Mouse (Mus musculus) kidney, adult 8-10 months (tissue): ENCODE measurements around the gene Fancc.
"Not testable (repeated sequence)": the region's sequence is repeated elsewhere in the genome, so short reads cannot be mapped to it uniquely, and the experiment has no call there.

Experiments
- DNase-seq, 2 experiments: peaks; one replicate each; pipeline ENCODE4 v3.0.0; 2022

The Fancc gene

DNA sequence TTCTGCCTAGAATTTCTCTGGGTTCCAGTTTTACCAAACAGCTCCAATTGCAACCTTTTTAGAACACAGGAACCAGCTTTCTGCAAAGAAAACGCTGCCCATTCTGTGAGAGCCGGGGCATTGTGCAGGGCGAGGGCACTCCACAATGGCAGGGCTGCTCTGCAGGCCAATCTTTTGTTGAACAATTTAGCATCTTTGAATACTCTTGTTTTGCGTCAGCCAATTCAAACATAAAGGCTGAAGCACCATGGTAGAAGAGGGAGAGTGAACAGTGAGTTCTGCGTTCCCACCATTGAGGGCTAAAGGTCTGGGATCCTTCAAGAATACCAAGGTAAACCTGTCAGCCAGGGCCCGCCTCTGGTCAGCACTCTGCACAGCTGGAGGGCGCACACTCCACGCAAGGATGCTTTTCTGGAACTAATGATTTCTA, 17.9 kb upstream of the Fancc start:
- no peak for DNase-seq

DNA sequence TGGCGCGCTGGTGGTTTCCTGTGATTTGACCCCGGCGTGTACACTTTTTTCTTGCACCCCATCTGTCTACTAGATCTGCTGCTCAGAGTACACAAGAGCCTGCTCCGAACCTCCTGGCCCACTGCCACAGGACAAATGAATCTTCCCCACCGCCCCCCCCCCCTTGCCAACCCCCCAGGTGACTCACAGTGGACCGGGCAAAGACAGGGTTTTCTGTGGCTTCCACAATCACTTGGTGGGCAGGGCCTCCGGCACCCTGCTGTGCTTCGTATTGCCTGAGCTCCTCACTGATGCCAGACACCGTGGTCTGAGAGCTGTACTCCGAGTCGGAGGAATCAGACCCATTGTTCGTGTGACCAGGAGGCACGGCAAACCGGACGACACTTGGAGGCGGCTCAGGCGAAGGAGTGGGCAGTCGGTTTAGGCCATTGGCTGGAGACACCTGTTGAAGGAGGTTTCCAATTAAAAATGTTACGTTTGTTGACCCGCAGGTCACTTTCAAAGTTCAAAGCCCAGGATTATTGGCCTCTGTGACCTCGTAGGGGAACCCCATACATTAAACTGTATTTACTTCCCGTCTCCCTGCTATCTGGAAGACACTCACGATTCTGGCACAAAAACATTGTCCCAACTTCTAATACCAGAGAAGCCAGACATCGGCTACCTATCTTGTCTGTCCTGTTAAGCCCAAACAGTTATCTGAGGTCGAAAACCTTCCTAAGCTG, 16.5 kb upstream of the Fancc start:
- DNase-seq = no peak

DNA sequence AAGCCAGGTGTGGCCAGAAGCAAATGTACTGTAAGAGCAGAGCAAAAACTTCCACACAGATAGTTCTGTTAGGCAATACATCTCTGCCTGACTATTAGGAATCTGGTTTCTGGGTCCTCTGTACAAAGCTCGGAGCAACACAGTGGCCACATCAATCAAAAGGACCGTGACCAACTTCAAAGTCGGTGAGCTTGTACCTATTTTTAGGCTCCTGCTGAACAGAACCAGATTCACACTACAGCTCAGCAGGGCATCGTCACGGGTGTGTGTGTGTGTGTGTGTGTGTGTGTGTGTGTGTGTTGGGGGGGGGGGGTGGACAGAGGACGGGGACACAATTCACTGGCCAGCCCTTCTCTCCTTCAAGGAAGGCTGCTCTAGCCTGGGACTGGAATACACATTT, 15.3 kb upstream of the Fancc start:
- DNase-seq = no peak

DNA sequence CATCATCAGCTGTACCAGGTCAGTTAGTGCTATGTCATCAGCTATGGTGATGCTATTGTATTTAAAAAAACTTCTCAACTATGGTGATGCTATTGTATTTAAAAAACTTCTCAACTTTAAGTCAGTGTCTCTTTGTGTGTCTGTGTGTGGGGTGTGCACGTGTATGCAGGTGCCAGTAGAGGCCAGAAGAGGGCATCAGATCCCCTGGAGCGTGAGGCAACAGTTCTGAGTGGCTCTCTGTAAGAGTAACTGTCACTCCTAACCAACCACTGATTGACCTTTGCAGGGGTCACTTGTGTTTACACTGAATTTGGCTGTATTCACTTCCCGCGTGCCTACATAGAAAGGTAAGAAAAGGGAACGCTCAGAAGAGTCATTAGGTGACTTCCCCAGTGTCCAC, 10.7 kb upstream of the Fancc start:
- no peak for DNase-seq

DNA sequence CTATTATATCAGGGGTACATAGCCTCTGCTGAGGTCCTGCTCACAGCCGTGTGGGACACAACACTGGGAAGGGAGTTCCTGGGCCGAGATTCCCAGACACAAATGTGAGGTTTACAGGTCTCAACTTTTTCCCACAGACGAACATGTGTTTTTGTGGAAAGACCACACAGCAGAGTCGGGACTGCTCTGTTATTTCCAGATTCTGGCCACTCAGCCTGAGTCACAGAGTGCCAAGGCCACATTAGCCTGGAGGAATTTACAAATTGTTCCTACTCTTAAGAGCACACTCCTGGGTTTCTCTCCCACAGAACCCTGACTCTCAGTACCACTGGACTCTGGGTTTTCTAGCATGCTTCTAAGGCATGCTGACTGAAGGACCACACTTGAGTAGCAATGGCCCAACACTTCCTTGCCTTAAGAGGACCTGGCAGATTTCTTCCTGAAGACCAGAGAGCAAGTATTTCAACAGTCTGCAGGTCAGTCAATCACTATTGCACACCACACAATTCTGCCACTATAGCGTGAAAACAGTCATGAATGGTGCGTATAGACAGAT, 10.0 kb upstream of the Fancc start:
- no peak for DNase-seq

DNA sequence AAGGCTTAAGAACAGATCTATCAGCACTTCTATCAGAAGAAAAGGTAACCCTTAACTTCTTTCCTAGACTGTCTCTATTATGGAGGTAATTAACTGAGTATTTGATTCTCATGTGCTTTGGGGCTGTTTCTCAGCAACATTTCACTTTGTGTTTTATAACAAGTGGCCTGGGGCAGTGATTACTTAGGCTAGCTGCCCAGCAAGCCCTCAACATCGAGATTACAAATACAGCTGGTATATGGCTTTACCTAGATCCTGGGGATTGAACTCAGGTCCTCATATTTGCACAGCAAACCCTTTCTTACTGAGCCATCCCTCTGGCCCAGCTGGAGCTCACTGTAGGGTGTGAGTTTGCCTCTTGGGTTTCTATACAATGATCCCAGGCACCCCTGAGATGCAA, 9.3 kb upstream of the Fancc start:
- DNase-seq = no peak

DNA sequence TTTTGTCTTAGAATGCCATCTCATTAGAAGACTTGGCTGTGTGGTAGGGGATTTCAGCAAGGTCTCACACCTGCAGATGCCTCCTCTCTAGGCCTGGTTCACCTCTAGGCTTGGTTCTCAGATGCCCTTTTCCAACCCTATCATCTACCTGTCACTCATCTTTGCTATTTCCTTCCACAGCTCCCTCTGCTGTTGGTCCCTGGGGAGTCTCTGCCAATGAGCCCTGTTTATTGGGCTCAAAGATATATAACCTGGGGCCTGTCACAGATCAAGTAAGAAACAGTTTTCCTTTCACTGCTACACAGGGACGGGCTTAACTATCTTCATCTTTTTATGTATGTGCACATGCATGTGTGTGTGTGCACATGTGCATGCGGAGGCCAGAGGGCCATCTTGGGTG, 5.3 kb upstream of the Fancc start:
- no peak for DNase-seq

DNA sequence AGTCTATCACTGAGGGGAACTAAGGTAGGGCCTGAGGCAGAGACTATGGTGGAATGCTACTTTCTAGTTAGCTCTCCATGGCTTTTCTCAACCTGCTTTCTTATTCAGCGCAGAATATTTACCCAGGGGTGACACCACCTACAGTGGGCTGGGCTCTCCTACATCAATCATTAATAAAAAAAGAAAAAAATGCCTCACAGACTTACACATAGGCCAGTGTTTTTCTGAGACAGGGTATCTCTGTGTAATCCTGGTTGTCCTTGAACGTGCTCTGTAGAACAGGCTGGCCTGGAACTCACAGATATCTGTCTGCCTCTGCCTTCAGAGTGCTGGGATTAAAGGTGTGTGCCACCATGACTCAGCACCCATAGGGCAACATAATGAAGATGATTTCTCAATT, 2.4 kb upstream of the Fancc start:
- no peak for DNase-seq

DNA sequence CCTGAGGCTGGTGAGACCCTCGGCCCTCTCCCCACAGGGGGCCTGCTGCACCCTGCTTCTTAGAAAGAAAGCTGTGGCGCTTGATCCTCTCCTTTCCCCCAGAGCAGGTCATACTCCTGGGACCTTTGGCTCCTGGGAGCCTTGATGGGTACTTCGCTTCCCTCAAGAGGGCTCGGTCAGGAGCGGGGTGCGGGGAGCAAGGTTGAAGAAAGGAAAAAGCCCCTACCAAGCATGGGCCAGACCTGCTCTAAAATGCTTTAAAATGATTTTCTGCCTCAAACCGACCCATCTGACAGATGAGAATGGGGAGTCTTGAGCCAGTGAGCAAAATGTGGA, 9.4 kb downstream of the Fancc start:
- no peak for DNase-seq

DNA sequence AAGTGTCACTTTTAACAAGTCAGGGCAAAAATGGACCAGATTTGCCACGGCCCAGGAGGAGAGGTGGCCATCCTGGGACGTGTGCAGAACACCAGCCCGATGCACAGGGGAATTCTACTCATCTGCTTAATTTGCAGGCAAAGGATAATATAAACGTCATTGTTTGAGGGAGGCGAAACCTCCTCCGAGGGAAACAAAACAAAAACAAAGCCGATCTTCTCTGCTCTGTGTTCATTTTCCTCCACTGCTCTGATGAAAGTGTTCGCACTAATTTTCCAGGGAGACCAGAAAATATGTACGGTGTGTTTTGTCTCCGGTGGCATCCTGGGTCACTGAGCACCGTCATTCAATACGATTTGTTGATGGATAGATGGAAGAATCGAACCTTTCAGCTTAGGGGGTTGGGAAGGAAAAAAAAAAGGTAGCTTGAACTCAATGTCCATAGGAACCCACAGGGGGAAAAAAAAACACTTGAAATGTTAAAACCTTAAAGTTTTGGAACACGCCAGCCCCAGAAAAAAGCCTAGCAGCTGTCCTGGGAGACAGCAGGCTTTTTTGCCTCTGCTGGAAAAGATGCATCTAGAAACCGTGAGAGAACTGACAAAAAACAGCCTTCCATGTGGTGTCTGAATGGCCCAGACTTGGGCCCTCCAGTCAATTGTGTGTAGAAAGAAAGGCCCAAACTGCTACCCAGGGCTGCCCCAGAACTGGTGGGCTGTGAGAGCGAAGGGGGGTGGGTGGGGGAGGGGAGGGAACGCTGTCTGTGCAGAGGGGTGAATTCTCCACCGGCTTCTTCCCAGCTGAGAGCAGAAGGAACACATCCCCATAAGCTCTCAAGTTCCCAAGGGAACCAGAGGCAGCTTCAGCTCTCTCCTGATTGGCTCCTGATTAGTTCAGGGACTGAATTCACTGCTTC, 10.0 kb downstream of the Fancc start:
- no peak for DNase-seq

DNA sequence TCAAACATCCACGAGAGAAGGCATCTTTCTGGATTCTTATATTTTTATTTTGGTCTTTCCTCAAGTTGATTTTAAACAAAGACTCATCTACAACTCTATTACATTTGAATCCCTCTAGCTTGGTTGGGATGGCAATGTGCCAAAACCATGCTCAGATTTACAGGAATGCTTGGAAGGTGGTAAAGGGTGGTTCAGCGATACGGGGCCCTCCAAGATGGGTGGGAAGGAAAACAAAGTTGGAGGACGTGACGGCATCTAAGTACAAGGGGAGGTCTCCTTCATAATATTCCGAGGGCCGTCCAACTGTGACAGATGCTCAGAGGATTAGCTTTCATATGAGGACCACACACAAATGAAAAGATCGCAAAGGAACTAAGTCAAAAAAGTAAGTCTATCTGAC, 21.7 kb downstream of the Fancc start:
- DNase-seq = no peak

DNA sequence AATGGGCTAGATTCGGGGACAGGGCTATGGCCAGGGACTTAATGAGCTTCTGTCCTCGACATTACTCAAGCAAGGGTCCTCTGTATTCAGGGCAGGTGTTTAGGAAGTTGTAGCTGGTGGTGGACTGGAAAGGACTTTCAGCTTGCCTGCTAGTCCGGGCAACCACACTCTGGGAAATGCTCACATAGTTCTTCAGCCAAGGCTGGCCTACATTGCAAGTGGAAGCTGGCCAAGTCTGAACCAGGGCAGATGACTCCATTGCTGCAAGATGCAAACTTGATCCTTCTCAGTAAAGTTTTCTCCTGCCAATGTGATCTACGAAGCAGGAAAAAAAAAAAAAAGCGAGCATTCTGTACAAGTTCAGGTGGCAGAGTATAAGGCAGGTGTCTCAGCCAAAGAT, 44.2 kb downstream of the Fancc start:
- no peak for DNase-seq

DNA sequence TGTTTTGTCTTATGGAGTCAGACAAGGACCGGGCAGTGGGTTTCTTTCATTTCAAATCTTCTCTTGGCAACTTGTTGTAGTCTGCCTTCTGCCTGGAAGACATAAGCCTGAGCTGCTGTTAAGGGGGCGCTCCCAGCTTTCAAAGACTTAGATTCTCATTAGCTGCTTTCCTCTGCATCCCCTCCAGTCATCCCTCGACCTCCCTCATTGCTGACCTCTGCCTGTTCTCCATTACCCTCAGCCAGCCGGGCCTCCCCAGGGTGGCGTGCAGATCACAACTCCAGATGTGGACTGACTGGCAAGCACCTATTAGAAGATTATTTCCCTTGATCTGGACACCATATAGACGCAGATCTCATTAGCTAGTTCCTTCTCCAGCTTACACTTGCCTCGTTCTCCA, 45.9 kb downstream of the Fancc start:
- no peak for DNase-seq

DNA sequence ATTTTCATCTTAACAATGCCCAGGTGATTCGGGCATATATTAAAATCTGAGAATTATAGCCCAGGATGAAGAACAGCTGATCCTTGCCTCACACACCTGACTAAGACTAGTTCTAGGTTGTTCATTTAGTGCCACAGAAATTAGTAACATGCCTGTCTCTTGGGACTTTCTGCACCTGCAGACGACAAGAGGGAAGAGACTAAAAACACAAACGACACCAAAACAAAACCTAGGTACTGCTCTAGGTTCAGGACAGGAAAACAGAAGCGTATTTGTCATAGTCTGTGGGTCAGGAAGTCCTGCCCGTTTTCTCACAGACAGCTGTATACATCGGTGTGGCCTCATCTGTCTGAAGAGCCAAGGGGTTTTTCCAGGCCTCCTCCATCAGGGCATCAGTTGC, 51.7 kb downstream of the Fancc start:
- no peak for DNase-seq

DNA sequence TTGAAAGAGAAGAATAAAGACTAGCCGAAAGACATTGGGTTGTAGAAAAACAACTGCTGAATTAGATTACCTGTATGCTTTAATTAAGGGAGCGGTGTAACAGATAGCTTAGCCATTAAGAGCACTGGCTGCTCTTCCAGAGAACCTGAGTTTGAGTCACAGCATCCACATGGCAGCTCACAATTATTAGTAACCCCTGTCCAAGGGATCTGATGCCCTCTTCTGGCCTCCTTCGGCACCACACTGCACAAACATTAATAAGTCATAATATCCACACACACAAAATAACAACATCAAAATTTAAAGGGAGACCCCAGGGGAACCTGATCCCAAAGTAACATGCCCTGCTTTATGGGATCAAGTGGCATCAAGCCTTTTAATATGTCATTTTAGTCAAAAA, 64.3 kb downstream of the Fancc start:
- DNase-seq = peak in 1 of 2 experiments; percentile 36

DNA sequence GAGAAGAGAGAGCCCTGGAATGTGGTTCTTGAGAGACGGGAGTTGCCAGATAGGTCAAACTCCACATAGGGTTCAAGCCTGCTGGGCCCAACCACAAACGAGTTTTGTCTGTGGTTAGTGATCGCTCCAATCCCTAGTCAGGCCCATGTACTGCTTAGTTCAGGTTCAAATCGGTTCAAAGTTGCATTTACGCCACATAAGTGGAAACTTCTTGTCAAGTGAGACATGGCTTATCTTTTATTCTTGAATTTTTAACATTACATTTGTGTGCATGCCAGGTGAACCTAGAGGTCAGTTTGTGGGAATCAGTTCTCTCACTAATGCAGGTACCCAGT, 65.3 kb downstream of the Fancc start:
- DNase-seq = no peak

DNA sequence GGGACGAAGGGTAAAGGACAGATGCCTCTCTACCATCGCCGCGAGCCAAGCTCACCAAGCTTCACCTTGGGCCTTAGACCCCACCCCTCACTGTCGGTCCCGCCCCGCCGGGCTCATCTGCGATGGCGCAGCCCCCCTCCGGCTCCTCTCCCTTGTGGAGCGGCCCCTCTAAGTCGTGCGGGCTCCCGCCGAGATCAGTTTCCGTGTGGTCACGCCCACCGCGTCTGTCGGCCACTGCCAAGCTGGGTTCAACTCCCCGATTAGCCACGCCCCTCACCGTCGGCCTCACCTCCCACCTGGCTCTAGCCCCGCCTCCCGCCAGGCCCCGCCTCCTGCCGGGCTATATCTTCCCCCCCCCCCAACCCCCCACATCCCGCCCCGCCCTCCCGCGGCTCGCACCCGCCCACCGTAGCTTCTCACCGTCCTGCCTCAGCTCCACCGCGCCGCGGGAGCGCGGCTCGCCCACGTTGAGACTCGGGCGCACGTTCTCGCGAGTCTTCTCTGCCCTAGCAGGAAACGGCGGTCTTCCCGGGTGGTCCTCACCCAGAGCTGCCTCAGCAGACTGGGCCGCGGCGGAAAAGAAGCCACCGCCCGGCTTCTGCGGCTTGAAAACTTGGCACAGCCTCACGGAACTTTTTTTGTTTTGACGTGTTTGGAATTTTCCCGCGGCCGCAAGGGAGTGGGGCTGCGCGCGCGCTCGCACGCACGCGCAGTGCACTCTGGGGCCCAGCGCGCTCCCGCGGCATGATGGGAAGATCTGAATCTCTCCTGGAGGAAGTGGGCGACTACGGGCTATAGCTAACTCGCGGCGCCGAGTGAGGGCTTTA, 65.8 kb downstream of the Fancc start:
- peak; percentile 95 to 96 for DNase-seq

DNA sequence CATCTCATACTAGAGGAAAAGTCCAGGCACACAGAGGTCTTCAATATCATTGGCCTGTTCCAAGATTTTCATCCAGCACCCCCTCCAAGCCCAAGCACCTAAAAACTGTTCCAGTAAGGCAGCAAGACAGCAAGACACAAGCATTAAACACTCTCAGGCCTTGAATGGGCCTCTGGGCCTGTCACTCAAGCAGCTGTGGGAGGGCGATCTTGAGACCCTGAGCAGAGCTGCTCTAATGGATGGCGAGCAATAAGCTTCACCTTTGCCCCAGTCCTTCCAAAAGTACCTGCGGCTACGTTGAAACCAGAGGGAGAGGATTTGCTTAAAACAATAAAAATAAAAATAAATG, 66.4 kb downstream of the Fancc start:
- no peak for DNase-seq

DNA sequence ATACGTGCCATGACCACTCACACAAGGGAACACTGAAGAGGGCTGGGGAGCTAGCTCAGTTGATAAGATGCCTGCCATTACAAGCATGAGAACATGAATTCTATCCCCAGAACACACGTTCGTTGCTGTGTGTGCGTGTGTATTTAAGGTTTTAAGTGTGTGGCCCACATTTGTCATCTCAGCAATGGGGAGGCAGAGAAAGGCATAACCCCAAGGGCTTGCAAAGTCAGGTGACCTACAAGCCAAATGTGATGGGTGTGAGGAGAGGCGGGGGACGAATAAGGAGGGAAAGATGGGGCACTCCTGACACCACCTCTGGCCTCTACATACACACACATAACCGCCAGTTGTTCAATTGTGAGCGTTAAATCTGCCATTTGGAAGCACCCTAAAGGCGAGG, 66.9 kb downstream of the Fancc start:
- DNase-seq = no peak

DNA sequence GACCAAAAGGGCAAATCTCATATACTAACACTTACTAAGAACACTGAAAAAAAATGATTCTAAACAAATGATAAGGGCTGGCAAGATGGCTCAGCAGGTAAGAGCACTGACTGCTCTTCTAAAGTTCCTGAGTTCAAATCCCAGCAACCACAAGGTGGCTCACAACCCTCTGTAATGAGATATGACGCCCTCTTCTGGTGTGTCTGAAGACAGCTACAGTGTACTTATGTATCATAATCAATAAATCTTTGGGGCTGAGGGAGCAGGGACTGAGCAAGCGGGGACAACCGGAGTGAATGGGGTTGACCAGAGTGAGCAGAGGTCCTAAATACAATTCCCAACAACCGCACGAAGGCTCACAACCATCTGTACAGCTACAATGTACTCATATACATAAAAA, 68.9 kb downstream of the Fancc start:
- DNase-seq = not testable (repeated sequence)

DNA sequence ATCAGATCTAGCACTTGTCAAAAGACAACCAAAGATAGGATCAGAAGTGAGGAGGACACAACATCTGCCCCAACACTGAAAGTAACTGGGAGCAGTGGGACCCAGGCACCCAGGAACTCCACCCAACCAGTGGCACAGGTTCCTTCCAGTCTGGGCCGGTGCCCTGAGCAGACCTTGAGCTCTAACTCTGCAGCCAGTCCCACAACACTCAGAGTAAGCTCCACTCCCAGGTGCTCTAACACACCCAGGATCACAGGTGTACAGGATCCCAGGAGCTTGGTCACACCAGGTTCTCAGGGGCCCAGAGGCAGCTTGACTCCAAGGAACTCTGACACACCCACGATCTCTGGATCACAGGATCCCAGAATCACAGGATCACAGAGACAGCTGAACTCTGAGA, 74.0 kb downstream of the Fancc start:
- DNase-seq = no peak

DNA sequence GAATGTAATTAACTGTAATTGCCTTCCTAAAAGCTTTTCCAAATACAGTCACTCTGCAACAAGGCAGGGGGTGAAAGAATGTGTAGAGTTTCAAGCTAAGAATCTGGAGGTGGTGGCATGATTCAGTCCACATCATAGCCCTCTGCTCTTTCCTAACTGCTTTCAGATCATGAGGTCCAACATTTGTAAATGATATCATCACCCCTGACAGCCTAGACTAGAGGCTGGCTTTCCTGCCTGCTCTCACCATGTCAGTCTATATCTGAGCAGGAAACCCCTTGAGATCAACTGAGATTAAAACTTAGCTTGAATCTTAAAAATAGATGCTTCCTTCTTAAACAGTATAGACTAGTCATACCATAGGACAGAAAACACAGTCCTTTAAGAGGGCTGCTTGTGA, 75.9 kb downstream of the Fancc start:
- no peak for DNase-seq

DNA sequence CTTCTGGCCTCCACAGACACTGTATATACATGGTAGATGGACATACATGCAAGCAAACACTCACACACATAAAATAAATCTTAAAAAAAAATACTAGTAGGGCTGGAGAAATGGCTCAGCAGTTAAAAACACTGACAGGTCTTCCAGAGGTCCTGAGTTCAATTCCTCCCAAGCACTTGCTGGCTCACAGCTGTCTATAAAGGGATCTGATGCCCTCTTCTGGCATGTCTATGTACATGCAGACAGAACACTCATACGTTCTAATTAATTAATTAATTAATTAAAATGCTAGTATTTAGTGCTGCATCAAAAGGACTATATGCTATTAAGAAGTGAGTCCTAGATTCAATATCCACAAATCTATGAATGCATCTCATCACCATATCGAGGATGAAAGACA, 78.9 kb downstream of the Fancc start:
- DNase-seq = no peak

DNA sequence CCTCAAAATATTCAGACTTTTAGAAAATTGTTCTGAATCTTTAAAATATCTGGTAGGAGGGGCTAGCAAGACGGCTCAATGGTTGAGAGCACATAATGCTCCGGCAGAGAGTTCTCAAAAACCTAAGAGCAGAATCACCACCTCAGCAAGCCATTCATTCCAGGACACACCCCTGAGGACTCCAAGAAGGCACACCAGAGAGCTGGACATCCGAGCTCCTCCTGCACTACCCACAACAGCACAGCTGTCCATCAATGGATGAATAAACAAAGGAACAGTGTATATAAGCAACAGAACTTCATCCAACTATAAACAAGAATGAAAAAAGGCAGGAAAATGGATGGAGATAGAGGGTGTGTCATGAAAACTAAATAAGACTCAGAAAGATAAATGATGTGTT, 80.3 kb downstream of the Fancc start:
- no peak for DNase-seq
